30 mouse cellular contexts compared by ENCODE assay signal in genomic region chr8:86895390-86895789, GRCm38 (mm10). TPM values are rescaled to one million over a fixed set of nuclear protein-coding genes. Genes with fewer than 3 reads are reported as not detected.
DNase-seq lines count a peak whose midpoint lies in the region; ATAC-seq and TF ChIP-seq lines count a peak whose summit lies in the region.
"Had no signal": no experiment of that assay in that cellular context is flagged by ENCODE, and none has a peak within 500 bp of the region (broad histone marks: within the 10 kb centered on the region; RNA-seq: fewer than 3 reads in every experiment).

No protein-coding gene starts in this region.

- H3K9ac ChIP-seq in heart, postnatal 0 days (replicated peaks; ENCODE audit: low read depth, low read length) = no peak overlapping the region
- no peak overlapping the region for H3K9ac ChIP-seq in ES-E14 (ENCODE audit: insufficient read depth, low read depth, low read length, poor library complexity, severe bottlenecking)
- H3K9ac ChIP-seq: embryonic facial prominence, embryonic 12.5 days; embryonic facial prominence, embryonic 15.5 days; forebrain, postnatal 0 days; heart, embryonic 12.5 days; heart, embryonic 15.5 days; hindbrain, embryonic 12.5 days; intestine, embryonic 15.5 days had no signal

- intact Hi-C loops in heart, postnatal 25 days (cut with DNase I) = no loop called here

- WGBS in heart, postnatal 0 days = 90% methylated on average over 4 of the region's 4 CpGs

- no peak for ATAC-seq in heart, postnatal 0 days (ENCODE audit: insufficient read depth, low read depth)
- ATAC-seq in neutrophil, adult 5-6 weeks (ENCODE audit: extremely low read depth, insufficient number of reproducible peaks, low FRiP score, poor library complexity, severe bottlenecking) = peak; percentile 44; the same call in 1 of the 2 replicates
- no peak for ATAC-seq in activated CD4-positive, CD25-positive, alpha-beta regulatory T cell, adult 4 months
- ATAC-seq: forebrain, embryonic 14.5 days; forebrain, postnatal 0 days; hindbrain, embryonic 16.5 days; intestine, embryonic 15.5 days had no signal

- no peak overlapping the region for H3K4me2 ChIP-seq in heart, postnatal 0 days (ENCODE audit: low read depth, low read length)
- H3K4me2 ChIP-seq: embryonic facial prominence, embryonic 12.5 days; embryonic facial prominence, embryonic 15.5 days; heart, embryonic 12.5 days; heart, embryonic 15.5 days; hindbrain, embryonic 12.5 days; intestine, embryonic 15.5 days had no signal

- DNase-seq in heart, postnatal 0 days (ENCODE audit: low spot score) = no peak
- no peak for DNase-seq in heart, postnatal 25 days (ENCODE audit: low spot score)
- DNase-seq in ES-E14 (ENCODE audit: low read depth, low spot score) (no peak), ZHBTc4 (ENCODE audit: low read depth, low spot score) (peak; percentile 87)
- no peak for DNase-seq in cerebellum, postnatal 25 days
- no peak for DNase-seq in urinary bladder, postnatal 14 days (ENCODE audit: low spot score)
- DNase-seq: adrenal gland, adult 8-10 months; adrenal gland, postnatal 25 days; B cell, adult 2 months; cerebellum, adult 11-12 months; cerebellum, adult 9-10 months; cerebellum, postnatal 14 days; forebrain, postnatal 0 days; gastrocnemius, adult 2 months; gastrocnemius, postnatal 14 days; heart, adult 11 months; heart, postnatal 14 days; kidney, adult 18-20 months; kidney, adult 9 months had no signal

- TF ChIP-seq CTCF in heart, postnatal 0 days (IDR thresholded peaks at IDR 0.05; ENCODE audit: low read depth) = no peak

- H3K36me3 ChIP-seq in heart, postnatal 0 days (replicated peaks; ENCODE audit: control insufficient read depth, insufficient read depth, low read length) = no peaks in the 10 kb centered on the region
- no peaks in the 10 kb centered on the region for H3K36me3 ChIP-seq in ES-E14 (ENCODE audit: control insufficient read depth, insufficient read depth, low read length, poor library complexity, severe bottlenecking)
- H3K36me3 ChIP-seq: embryonic facial prominence, embryonic 12.5 days; embryonic facial prominence, embryonic 15.5 days; heart, embryonic 12.5 days; heart, embryonic 15.5 days; hindbrain, embryonic 12.5 days; intestine, embryonic 15.5 days had no signal

- peak overlapping the region; percentile 71; the same call in 1 of the 2 replicates for H3K27ac ChIP-seq in heart, postnatal 0 days (ENCODE audit: low read depth)
- no peak overlapping the region; the same call in 1 of the 2 replicates for H3K27ac ChIP-seq in ES-E14 (ENCODE audit: insufficient read depth, low read depth, low read length, poor library complexity, severe bottlenecking)
- H3K27ac ChIP-seq: embryonic facial prominence, embryonic 12.5 days; embryonic facial prominence, embryonic 15.5 days; hindbrain, embryonic 12.5 days; intestine, embryonic 15.5 days had no signal

- in situ Hi-C loops in ES-E14 (cut with MboI; ENCODE audit: low sequenced_read_pairs in 2 of 2, unreplicated experiment in 2 of 2) = no loop called here

- H3K4me3 ChIP-seq in heart, postnatal 0 days (ENCODE audit: low read depth, low read length) = no peak overlapping the region
- H3K4me3 ChIP-seq in ES-E14 (ENCODE audit: insufficient read depth in 1 of 2, low read depth in 1 of 2, low read length in 2 of 2, poor library complexity in 1 of 2, severe bottlenecking in 1 of 2) = no peak overlapping the region
- H3K4me3 ChIP-seq: embryonic facial prominence, embryonic 12.5 days; embryonic facial prominence, embryonic 15.5 days; gastrocnemius, adult 2 months; heart, embryonic 12.5 days; heart, embryonic 15.5 days; hindbrain, embryonic 12.5 days; intestine, embryonic 15.5 days had no signal

- H3K4me1 ChIP-seq in heart, postnatal 0 days (ENCODE audit: control insufficient read depth, insufficient read depth) = no peaks in the 10 kb centered on the region
- H3K4me1 ChIP-seq in ES-E14 (ENCODE audit: control insufficient read depth in 2 of 2, insufficient read depth in 2 of 2, low read length in 2 of 2, poor library complexity in 1 of 2) = peaks cover 5 to 25% of the 10 kb centered on the region in 2 experiments
- H3K4me1 ChIP-seq: embryonic facial prominence, embryonic 12.5 days; embryonic facial prominence, embryonic 15.5 days; hindbrain, embryonic 12.5 days; intestine, embryonic 15.5 days had no signal

- no peaks in the 10 kb centered on the region for H3K9me3 ChIP-seq in heart, postnatal 0 days (replicated peaks; ENCODE audit: control insufficient read depth, low read length)
- no peaks in the 10 kb centered on the region for H3K9me3 ChIP-seq in ES-E14 (ENCODE audit: control insufficient read depth, insufficient read depth, low read depth, low read length)
- H3K9me3 ChIP-seq: embryonic facial prominence, embryonic 12.5 days; embryonic facial prominence, embryonic 15.5 days; heart, embryonic 12.5 days; heart, embryonic 15.5 days; hindbrain, embryonic 12.5 days; intestine, embryonic 15.5 days had no signal

- no peaks in the 10 kb centered on the region for H3K27me3 ChIP-seq in heart, postnatal 0 days (ENCODE audit: control insufficient read depth, insufficient read depth, low read length)
- H3K27me3 ChIP-seq: CH12.LX; embryonic facial prominence, embryonic 12.5 days; embryonic facial prominence, embryonic 15.5 days; heart, embryonic 12.5 days; heart, embryonic 15.5 days; hindbrain, embryonic 12.5 days; intestine, embryonic 15.5 days had no signal

- TF ChIP-seq EP300 in heart, postnatal 0 days (IDR thresholded peaks at IDR 0.05; ENCODE audit: low read depth) = no peak

TF ChIP-seq in ES-E14, 5 proteins besides CTCF, POLR2A, EP300 and RAD21:
- TF ChIP-seq MAFK (IDR thresholded peaks at IDR 0.05; ENCODE audit: insufficient read depth, low read depth, low read length) (peak; percentile 83), ZNF384 (IDR thresholded peaks at IDR 0.05; ENCODE audit: low read depth, low read length) (no peak)

RNA-seq across cellular contexts. Expression of gene N4bp1, which starts 10.3 kb away (rescaled TPM):
- 7.6 and 9.1 TPM in 2 replicates for total RNA-seq in heart, postnatal 0 days (2014; rRNA removed; ENCODE audit: low replicate concordance)
- polyA plus RNA-seq in heart, postnatal 0 days (2015; fragmentation: Nextera tagmentation; extraction: Ambion mirVana) = 3.5 and 3.8 TPM in 2 replicates
- total RNA-seq in heart, postnatal 25 days (2021) = 10 to 100 TPM; 15.7 to 16.9 TPM
- total RNA-seq in ES-E14 (2012; rRNA removed) = 40.1 and 40.2 TPM in 2 replicates
- 81.9 and 82.2 TPM in 2 replicates for total RNA-seq in neutrophil, adult 5-6 weeks (2017)
- polyA plus RNA-seq in activated CD4-positive, CD25-positive, alpha-beta regulatory T cell, adult 4 months (2017; shearing (Covaris generic)) = 10 to 100 TPM in 1 of 2 experiments, 1 to 10 TPM in 1; 10.0 to 11.8 TPM
